Mouse (Mus musculus): ENCODE data around the gene Gm20772. TPM values are rescaled to one million over a fixed set of nuclear protein-coding genes. Genes with fewer than 3 reads are reported as not detected.
"Not testable (repeated sequence)": the region's sequence is repeated elsewhere in the genome, so short reads cannot be mapped to it uniquely, and the experiment has no call there.

Gm20772 gene
- not detected in 2 replicates for polyA plus RNA-seq (2014; fragmentation: Nextera tagmentation; extraction: Ambion mirVana)

- not testable (repeated sequence) for ATAC-seq (ENCODE audit: low FRiP score, low TSS enrichment); H3K4me3 ChIP-seq (replicated peaks; ENCODE audit: low read depth, low read length); H3K9me3 ChIP-seq (ENCODE audit: control insufficient read depth, low read length); DNase-seq; H3K27ac ChIP-seq (replicated peaks; ENCODE audit: low read depth, low read length); H3K9ac ChIP-seq (replicated peaks; ENCODE audit: low read length); H3K36me3 ChIP-seq (ENCODE audit: control insufficient read depth, insufficient read depth, low read length); H3K27me3 ChIP-seq (ENCODE audit: control insufficient read depth, insufficient read depth, low read length); H3K4me2 ChIP-seq (ENCODE audit: low read length); H3K4me1 ChIP-seq (ENCODE audit: control insufficient read depth, insufficient read depth, low read length)
Measured at GRCm38 (mm10) chrY:17874441-17874840, at the start of gene Gm20772, which contains the start of gene Gm20831. Gene Gm20772 (plus strand): TSS chrY:17874741. Gene Gm20831 (plus strand): TSS chrY:17874741.

- not testable (repeated sequence) for H3K36me3 ChIP-seq (ENCODE audit: control insufficient read depth, insufficient read depth, low read length); DNase-seq; H3K4me1 ChIP-seq (ENCODE audit: control insufficient read depth, insufficient read depth, low read length); H3K27ac ChIP-seq (replicated peaks; ENCODE audit: low read depth, low read length); H3K9ac ChIP-seq (replicated peaks; ENCODE audit: low read length); H3K4me3 ChIP-seq (replicated peaks; ENCODE audit: low read depth, low read length); ATAC-seq (ENCODE audit: low FRiP score, low TSS enrichment); H3K27me3 ChIP-seq (ENCODE audit: control insufficient read depth, insufficient read depth, low read length); H3K9me3 ChIP-seq (ENCODE audit: control insufficient read depth, low read length); H3K4me2 ChIP-seq (ENCODE audit: low read length)
- WGBS = no CpG with 5 or more reads among the region's 3 CpGs
Measured at GRCm38 (mm10) chrY:17846166-17846565, 28.4 kb upstream of the Gm20772 start, which contains the start of gene Gm21904. Gene Gm21904 (minus strand): TSS chrY:17846266.

Other genes with a start within 250 kb of the Gm20772 start
- not detected in 2 replicates for gene Gm21904, start 28.5 kb upstream of the Gm20772 start, polyA plus RNA-seq (2014; fragmentation: Nextera tagmentation; extraction: Ambion mirVana)
- gene Gm20831, start within 50 bp of the Gm20772 start, polyA plus RNA-seq (2014; fragmentation: Nextera tagmentation; extraction: Ambion mirVana) = not detected in 2 replicates
- gene Srsy, start 62.6 kb downstream of the Gm20772 start, polyA plus RNA-seq (2014; fragmentation: Nextera tagmentation; extraction: Ambion mirVana) = not detected in 2 replicates
- gene Gm21764, start 187.1 kb downstream of the Gm20772 start, polyA plus RNA-seq (2014; fragmentation: Nextera tagmentation; extraction: Ambion mirVana) = not detected in 2 replicates
- not detected in 2 replicates for gene Ssty1, start 214.4 kb downstream of the Gm20772 start, polyA plus RNA-seq (2014; fragmentation: Nextera tagmentation; extraction: Ambion mirVana)